Mouse (Mus musculus): ENCODE results near the gene Fam20a.
"Not testable (repeated sequence)": the region's sequence is repeated elsewhere in the genome, so short reads cannot be mapped to it uniquely, and the experiment has no call there.

Fam20a gene

DNA sequence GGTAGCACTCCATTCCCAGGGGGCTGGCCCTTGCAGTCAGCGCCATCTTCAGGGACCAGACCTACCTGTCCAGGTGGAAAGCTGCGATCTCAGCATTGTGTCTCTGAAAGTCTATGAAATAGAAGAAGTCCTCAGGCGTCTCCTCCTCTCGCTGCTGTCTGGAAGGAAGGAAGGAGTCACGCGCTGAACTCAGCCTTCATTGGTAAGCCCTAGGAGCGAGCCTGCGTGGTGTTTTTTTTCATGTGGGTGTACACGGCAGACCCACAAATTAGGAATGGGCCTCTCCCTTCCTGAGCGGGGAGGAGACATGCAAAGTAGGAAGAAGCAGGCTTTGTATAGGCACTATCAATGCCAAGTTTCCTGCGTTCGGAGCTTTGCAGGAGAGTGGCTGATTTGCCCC, 43.8 kb downstream of the Fam20a start:
- DNase-seq (ENCODE audit: low spot score) = no peak

DNA sequence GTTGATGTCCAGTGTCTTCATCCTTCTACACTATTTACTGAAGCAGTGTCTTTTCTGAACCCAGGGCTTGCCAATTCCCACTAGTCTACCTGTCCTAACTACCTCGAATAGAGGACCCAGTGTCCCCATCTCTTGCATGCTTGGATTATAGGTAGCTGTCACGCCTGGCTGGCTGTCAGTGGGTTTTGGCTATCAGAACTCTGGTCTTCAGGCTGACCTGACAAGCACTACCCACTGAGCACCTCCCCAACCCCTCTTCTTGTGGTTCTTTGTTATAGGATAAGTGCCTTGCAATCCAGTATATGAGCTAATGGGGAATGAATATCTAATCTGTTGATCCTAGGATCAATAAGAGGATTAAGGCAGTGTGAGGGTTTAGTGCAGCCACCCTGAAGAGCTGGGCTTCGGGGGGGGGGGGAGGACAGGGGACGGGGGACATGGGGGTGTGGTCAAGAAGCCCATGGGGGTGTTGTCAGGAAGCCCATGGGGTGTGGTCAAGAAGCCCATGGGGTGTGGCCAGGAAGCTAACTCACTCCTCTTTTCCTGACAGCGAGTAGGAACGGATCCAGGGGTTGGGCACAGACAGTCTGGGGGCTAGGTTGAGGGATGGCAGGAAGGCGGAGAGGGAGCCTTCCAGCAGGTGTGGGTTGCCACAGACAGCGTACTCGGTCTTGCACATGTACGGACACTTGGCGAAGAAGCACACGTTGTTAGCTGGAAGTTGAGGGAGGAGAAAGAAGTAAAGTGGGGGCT, 45.3 kb downstream of the Fam20a start:
- no peak for DNase-seq (ENCODE audit: low spot score)

DNA sequence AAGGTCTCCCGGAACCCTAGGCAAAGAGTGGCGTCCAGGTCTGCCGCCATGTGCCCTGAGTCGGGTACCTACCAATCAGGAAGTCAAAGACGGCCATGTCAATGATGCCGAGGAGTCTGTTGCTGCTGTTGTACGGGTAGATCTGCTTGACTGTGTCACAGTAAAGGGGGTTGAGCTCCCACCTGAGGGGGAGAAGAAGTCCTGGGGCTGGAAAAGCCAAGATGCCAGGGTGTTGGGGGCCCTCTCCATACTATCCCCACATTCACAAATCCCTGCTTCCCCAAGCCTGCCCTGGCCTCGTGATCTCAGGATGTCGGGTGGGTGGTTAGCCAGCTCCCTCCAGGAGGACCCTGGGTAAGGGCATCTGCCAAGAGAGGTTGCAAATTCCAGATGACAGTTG, 46.3 kb downstream of the Fam20a start:
- no peak for DNase-seq (ENCODE audit: low spot score)

DNA sequence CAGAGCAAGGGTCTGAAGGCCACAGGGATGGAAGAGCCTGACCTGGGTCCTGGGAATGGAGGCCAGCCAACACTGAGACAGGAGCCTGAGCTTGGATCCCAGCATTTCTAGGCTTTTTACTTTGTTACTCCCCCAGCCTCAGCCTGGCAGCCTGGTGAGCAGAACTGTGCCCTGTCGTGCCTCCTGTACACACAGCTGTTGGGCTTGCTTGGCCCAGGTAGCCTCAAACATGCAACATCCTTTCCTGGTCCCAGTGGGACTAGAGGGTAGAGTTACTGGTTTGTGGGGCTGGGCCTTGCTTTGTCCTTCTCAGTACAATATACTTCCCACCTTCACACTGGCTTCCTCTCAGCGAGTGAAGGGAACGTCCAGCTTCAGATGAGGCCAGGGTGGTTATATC, 46.9 kb downstream of the Fam20a start:
- DNase-seq (ENCODE audit: low spot score) = no peak

DNA sequence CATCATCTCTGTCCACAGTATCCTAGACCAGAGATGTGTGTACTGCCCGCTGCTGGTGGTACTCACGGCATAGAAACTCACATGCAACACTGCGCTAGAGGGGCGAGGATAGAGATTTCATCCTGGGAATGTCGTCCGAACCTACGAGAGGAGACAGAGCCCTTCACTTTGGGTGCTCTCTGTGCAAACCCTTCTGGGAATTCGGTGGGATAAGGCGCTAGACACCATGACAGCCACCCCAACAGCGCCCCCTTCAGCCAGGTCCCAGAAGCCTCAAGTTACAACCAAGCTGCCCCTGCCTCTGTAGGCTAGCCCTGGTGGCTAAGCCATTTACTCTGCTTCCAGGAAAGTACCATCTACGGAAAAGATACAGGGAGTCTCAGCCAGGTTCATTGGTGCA, 47.5 kb downstream of the Fam20a start:
- no peak for DNase-seq (ENCODE audit: low spot score)

DNA sequence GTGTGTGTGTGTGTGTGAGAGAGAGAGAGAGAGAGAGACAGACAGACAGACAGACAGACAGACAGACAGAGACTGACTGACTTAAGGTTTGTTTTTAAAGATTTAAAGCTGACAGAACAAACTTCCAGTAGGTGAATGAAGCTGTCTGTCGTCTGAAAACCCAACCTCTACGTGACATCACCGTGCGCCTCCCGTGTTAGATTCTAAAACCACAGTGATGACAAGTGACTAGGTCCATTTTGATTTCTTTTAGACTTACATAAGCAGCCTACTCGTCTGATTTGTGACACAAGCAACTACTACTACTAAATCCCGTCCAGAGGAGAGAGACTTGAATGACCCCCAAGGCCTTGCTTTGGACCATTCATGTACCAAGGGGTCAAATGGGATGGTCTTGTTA, 48.3 kb downstream of the Fam20a start:
- DNase-seq (ENCODE audit: low spot score) = no peak

DNA sequence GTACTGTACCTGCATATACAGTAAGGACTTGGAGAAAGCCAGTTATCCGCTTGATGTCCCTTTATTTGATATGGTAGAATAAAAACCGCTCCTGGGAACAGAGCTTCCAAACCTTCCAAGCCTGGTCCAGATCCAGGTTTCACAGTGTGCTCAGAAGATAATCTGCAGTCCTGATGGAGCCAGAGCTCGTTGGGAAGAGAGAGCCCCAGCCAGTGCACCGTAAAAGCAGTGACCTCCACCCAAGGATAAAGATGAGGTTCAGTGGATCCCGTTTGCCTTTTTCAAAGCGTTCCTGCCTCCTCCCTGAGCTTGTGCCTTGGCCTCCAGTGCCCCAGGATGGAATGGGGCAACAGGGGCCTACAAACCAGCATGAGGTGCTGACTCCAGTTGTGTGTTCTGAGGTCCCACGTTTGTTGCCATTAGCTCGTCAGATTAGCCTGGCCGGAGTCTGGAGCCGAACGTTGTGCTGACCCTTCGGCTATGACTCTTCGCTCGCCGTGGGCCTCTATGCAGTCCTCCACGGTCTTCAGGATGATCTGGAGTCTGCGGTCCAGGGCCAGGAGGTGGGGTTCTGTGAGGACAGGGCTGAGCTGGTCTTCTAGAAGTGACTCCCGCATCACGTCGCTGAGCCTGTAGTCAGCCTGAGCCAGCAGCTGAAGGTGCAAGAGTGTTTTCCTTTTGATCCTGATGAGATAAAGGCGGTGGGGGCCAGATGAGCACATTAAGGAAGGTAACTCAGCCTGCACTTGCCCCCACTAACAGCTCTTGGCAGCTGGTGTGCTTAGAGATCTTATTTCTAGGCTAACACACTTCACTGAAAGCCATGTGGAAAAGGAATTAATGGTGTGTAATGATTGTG, 49.0 kb downstream of the Fam20a start:
- DNase-seq (ENCODE audit: low spot score) = no peak

DNA sequence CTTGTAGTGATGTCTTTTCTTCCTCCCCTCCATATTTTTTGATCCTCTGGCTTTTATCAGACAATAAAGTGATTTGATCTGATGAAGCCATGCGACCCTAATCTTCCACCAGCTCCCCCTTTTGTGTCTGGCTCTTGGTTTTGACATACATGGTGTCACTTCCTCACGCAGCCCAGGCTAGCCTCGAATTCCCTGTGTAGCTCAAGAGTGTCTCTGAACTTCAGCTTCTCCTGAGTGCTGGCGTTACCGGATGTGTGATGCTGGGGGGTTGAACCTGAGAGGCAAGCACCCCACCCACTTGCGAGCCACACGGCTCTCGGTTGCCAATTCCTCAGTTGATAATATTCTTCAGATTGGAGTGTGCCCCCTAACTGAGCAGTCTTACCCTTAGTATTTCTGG, 49.7 kb downstream of the Fam20a start:
- no peak for DNase-seq (ENCODE audit: low spot score)

DNA sequence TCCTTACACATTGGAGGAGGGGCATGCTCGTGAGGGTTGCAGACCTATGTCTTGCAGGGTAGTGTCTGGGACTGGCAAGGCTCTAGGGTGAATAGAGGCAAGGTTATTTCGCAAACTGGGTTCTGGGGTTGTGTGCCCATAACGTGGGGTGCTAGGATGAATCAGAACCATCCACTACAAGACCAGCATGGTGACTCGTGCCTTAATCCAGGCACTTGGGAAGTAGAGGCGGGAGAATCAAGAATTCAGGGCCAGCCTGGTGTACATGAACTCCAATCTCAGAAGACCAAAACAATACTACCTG, 50.1 kb downstream of the Fam20a start:
- no peak for DNase-seq (ENCODE audit: low spot score)

DNA sequence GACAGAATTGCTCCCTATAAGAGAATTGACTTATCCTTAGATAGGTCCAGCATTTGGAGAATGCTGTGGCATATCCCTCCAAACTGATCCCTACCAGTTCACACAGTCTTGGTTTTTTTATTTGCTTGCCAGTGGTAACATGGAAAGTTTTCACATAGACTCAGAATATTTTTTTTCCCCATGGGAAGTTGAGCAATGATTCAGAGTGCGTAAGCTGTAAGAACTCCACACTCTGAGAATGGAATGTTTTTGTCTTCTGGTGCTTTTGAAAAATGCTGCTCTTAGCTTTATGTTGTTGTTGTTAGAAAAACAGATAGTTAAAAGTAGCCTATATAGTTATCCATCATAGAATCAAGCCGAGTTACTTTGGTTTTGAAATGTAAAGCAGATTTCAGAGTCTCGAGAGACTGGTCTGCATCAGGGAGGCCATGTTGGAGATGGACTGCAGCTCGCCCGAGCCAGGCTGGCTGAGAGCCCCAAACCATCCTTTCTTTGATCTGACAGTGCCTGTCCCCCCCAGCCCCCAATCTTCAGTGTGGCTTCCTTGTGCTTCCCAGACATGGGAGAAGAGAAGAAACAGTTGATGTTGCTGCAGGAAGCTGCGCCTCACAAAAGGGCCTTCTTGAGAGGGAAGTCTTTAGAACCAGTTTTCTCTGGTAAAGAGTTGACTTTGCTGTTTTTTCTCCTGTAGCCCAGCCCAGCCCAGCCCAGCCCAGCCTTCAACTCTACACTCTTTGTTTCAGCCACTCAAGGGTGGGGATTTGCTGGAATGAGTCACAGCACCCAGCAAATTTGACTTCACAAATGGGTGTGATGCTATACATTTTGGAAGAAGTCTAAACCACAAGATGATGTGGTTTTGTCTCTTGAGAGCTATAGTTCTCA, 50.7 kb downstream of the Fam20a start:
- DNase-seq (ENCODE audit: low spot score) = no peak

DNA sequence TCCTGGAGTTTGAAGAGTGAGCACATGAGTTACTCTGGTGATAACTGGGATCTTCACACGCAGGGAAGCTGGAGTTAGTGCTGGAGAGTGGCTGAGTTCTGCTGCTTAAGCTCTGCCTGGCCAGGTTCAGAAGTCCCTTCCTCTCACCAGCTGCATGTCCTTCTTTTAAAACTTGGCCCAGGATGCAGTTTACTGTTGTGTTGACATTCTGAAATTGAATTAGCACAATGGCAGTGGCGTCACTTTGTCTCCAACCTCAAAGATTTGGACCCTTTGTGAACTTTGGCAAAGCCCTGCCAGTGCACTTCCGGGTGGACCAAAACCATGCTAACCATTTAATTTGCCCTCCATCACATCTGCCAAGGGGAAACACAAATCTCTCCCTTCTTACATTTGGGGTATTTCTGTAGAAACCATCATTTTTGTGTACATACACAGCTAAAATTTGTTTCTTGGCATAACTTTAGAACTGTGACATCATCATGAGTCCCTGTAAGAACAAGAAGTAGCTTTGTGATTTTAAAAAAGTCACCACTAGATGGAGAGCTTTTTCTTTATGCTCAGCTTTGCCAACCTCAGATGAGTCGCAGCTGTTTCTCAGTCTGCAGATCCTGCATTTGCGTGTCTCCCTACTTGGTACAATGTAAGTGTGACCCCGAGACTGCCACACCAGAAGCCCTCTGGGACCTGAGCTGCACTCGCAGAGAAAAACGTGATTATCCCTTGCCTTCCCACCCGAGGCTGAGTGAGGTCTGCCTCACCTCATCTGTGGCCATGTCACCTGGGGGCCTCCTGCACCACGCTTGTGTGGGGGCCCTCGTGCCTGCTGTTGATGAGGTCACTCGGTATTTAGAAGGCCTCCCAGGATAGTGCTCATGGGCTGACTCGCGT, 51.8 kb downstream of the Fam20a start:
- no peak for DNase-seq (ENCODE audit: low spot score)

DNA sequence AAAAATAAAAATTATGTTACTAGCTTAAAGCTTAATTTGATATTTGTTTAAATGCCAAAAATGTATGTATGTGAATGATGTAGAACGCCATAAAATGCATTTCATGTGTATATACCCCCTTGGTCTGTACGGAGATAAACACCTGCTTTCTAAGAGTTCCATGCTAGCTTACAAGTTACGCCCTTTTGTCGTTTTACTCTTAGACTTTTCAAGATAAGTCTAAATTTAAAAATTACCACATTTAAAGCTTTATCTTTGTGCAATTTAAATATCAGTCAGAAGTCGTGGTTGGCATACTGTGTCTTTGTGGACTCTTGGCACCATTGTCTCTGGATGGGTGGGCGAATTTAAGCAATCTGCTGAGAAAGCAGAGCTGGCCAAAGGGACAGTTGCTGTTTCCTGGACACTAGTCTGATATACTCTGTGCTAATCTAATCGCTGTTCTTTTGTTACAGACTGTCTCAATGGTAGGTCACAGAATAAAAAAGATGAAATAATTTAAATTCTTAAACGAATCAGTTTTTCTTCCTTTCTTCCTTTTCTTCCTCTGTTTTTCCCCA, 52.9 kb downstream of the Fam20a start:
- no peak for DNase-seq (ENCODE audit: low spot score)

DNA sequence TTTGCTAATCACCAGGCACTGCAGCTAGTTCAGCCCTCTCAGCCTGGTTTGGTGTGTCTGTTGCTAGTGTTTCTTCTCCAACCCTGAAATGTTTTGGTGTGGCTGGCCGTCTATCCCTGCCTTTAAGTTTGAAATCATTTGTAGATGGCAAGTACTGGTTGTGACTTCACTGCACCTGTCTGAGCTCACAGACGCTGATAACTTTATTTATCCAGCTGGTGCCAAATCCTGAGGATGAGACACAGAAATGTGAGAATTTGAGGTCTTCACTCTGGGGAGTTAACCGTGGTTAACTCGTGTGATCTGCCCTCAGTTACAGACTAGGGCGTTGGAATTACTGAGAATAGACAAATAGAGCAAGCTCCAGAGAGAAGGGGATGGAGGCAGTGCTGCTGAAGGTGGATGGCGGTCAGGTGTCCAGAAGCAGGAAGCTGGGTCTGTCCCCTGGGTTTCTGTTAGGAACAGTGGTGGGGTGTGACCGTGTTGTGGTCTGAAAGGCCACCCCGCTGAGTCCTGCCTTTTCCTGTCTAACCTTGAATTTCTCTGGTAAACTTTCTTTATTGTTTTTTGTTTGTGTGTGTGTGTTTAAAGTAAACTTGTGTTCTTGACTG, 53.9 kb downstream of the Fam20a start:
- DNase-seq (ENCODE audit: low spot score) = no peak

DNA sequence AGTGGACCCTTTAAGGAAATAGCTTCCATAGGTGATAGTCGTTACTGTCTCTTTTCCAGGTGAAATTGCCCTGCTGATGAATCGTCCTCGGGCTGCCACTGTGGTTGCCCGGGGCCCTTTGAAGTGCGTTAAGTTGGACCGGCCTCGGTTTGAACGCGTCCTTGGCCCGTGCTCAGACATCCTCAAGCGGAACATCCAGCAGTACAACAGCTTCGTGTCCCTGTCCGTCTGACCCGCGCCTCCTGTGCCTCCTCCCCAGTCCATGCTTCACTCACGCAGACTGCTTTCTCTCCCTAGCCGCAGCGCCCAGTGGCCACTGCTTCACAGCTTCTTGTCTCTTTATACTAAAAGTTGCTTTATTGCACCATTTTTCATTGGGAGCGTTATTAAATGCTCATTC, 54.7 kb downstream of the Fam20a start:
- no peak for DNase-seq (ENCODE audit: low spot score)

DNA sequence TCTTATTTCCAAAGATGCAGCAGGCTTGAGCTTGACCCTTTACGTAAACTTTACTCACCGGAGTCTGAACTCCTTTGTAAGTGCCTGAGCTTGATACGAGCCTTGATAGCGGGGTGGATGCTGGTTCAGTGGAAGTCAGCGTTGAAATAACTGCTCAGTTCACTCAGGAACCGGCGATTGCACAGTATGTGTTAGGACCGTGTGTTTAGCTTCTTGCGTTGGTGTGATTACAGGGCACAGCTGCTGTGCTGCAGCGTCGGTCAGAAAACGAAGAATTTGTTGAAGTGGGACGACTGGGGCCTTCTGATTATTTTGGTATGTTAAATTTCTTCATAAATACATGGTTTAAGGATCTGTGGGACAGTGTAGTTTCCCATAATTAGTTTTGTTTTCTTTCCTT, 55.7 kb downstream of the Fam20a start:
- DNase-seq (ENCODE audit: low spot score) = no peak

DNA sequence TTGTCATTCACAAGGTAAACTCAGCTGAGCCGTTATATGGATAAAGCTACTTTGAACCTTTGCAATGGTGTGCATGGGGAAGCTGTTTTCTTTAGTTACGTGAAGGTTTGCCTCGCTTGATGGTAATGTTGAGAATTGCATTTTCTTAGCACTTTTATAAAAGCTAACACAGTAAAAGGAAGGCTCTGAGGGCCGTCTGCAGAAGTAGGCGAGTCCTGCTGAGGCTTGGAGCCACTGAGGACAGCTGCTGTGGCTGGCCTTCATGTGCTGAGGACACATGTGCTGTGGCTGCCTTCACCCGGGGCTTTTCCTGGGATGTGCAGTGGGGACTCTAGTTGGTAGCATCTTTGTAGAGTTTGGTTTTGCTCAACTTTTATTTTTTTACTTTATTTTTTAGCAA, 56.7 kb downstream of the Fam20a start:
- no peak for DNase-seq (ENCODE audit: low spot score)

DNA sequence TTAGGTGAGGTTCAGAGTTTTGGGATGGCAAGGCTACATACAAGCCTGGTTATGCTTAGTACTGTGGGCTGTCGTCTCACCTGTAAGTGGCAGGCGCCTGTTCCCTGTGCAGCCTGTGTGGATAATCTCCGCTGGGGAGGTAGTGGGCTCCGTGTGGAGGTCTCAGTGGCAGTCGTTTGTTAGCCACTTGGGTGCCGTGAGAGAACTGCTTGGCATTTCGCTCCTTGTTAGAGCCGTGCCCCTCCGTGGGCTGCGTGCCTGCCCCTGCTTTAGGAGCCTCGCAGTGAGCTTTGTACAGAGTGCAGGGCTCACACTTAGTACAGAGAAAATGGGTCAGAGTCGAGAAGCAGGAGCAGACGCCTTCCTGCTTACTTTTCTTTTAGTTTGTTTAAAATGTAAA, 57.8 kb downstream of the Fam20a start:
- no peak for DNase-seq (ENCODE audit: low spot score)

DNA sequence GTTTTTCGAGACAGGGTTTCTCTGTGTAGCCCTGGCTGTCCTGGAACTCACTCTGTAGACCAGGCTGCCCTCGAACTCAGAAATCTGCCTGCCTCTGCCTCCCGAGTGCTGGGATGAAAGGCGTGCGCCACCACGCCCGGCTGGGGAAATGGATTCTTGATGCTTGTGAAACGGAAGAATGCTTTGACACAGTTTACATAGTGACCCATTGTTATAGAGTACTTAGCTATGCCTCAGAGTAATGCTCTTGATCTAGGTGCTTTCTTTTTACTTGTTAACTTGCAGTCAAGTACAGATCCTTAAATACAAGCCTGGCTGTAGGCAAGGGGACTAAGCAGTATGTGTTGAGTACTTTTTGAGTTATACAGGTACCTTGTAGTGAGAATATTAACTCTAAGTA, 61.6 kb downstream of the Fam20a start:
- not testable (repeated sequence) for DNase-seq (ENCODE audit: low spot score)

DNA sequence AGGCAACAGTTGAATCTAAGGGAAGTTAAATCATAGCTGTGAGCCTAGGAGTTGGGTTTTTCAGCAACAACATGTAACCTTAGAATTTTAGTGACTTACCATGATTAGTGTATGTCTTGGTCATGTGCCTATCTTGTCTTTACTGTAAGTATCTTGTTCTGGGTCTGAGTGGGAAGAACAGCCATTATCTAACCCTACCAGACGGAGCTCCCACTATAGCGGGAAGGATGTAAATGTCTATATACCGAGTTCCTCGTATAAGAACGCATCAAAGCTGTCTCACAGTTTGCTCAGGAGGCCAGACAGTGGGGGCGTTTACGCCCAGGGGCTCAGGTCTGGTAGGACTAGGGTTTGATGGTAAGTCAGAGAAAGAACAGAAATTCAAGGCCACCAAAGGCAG, 65.8 kb downstream of the Fam20a start:
- no peak for DNase-seq (ENCODE audit: low spot score)

DNA sequence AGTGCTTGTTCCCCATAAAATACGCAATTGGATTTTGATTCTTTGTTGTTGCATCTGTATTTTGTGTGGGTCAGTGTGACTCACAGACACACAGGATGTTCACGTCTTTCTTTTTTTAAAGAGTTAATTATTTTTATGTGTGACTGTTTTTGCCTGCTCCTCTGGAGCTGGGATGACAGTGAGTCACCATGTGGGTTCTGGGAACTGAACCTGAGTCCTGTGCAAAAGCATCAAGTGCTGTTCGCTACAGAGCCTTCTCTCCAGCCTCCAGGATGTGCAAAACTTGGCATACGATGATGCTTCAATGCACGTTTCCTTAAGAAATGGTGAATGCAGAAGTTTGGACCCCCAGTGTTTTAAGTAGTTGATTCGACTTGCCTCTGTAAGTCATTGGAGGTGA, 67.5 kb downstream of the Fam20a start:
- no peak for DNase-seq (ENCODE audit: low spot score)

DNA sequence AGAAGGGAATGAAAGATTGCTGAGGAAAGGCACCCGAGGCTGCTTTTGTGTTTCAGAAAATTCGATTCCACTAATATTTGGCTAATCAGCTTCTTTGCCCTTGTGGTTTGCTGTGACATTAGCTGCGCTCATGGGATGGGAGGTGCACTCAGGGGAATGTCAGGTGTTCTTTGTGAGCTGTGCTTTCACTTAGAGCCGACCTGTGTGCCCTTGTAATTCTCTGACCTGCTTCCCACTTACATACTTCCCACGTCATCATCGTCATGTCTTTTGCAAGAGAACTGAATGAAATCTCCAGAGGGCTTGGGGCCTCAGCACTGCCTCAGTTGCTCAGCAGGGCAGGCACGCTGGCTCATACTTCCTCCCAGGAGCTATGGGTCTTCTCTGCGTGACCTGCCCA, 68.9 kb downstream of the Fam20a start:
- DNase-seq (ENCODE audit: low spot score) = no peak

Measured in left cerebral cortex, adult 11 months (tissue).